Mouse (Mus musculus) kidney, embryonic 16.5 days (tissue): ENCODE data around the gene Dnaic1. TPM values are rescaled to one million over a fixed set of nuclear protein-coding genes. Genes with fewer than 3 reads are reported as not detected.

Experiments
- ATAC-seq: fragments of 200-750 bp; cut with Nextera tagmentation; 2 replicates; pipeline ENCODE4 v1.8.0; 2017; ENCODE audit warnings: moderate TSS enrichment; ENCODE audit not compliant: low FRiP score, low TSS enrichment
- H3K27ac ChIP-seq: fragments of 300-500 bp; sonication (generic); 2 replicates; pipeline ENCODE4 v1.5.1; 2014; ENCODE audit warnings: low read length
- H3K27me3 ChIP-seq: fragments of 300-500 bp; sonication (generic); 2 replicates; pipeline ENCODE4 v1.6.1; 2014; ENCODE audit warnings: low read length, control low read depth, mixed read lengths; ENCODE audit not compliant: insufficient read depth
- H3K36me3 ChIP-seq: fragments of 300-500 bp; sonication (generic); 2 replicates; pipeline ENCODE4 v1.6.1; 2014; ENCODE audit warnings: low read length, control low read depth, mixed read lengths; ENCODE audit not compliant: insufficient read depth
- H3K4me1 ChIP-seq: fragments of 300-500 bp; sonication (generic); 2 replicates; pipeline ENCODE4 v1.6.1; 2014; ENCODE audit warnings: low read length, control low read depth, mixed read lengths; ENCODE audit not compliant: insufficient read depth
- H3K4me2 ChIP-seq: fragments of 300-500 bp; sonication (generic); replicated peaks from 2 replicates; pipeline ENCODE4 v1.6.1; 2014; ENCODE audit warnings: low read depth, low read length
- H3K4me3 ChIP-seq: fragments of 300-500 bp; sonication (generic); 2 replicates; pipeline ENCODE4 v1.5.1; 2014; ENCODE audit warnings: mild to moderate bottlenecking, low read length
- H3K9ac ChIP-seq: fragments of 300-500 bp; sonication (generic); replicated peaks from 2 replicates; pipeline ENCODE4 v1.6.1; 2014; ENCODE audit warnings: low read length
- H3K9me3 ChIP-seq: fragments of 300-500 bp; sonication (generic); 2 replicates; pipeline ENCODE4 v1.6.1; 2016; ENCODE audit warnings: low read length, control low read depth
- WGBS: fragments of 180-500 bp; shearing (Covaris S2); extraction: QIAGEN DNeasy Blood & Tissue Kit; methylation state at CpG from one replicate; pipeline ENCODE4 v1.1.7; 2014; 5-methylcytosine and 5-hydroxymethylcytosine counted together
- polyA plus RNA-seq: library from polyadenylated mRNA; unstranded; fragments of >200 nt; fragmentation: Nextera tagmentation; extraction: Ambion mirVana; gene quantifications from 2 replicates; pipeline ENCODE4 v1.2.1, GENCODE M21; 2015

The Dnaic1 gene
- polyA plus RNA-seq, 1 experiment from 2014 or later = 1.2 TPM

GRCm38 (mm10) chr4:41566123-41566522 is 3.5 kb upstream of the Dnaic1 start:
- no peak overlapping the region for H3K4me3 ChIP-seq
- no peak overlapping the region for H3K9ac ChIP-seq
- WGBS = 6% methylated on average over 3 of the region's 3 CpGs
- ATAC-seq = no peak
- no peak overlapping the region for H3K27ac ChIP-seq
- H3K9me3 ChIP-seq = no peaks in the 10 kb centered on the region
- H3K36me3 ChIP-seq = no peaks in the 10 kb centered on the region
- peaks cover 25% of the 10 kb centered on the region for H3K4me1 ChIP-seq
- peaks cover 9% of the 10 kb centered on the region; the same call in 1 of the 2 replicates for H3K27me3 ChIP-seq
- H3K4me2 ChIP-seq = no peak overlapping the region

- ATAC-seq = no peak
Observed at GRCm38 (mm10) chr4:41568239-41568638, 1.3 kb upstream of the Dnaic1 start.

GRCm38 (mm10) chr4:41568682-41569410 is 729 bp upstream of the Dnaic1 start:
- peaks cover 9% of the 10 kb centered on the region; the same call in 1 of the 2 replicates for H3K27me3 ChIP-seq
- ATAC-seq = peak; percentile 9; the same call in 1 of the 2 replicates
- 1% methylated on average over 57 of the region's 58 CpGs for WGBS
- H3K4me1 ChIP-seq = peaks cover 25% of the 10 kb centered on the region
- H3K4me2 ChIP-seq = peak overlapping the region; percentile 96
- peak overlapping the region; percentile 78 for H3K9ac ChIP-seq
- H3K27ac ChIP-seq = peak overlapping the region; percentile 32
- peak overlapping the region; percentile 80 for H3K4me3 ChIP-seq
- H3K36me3 ChIP-seq = no peaks in the 10 kb centered on the region
- no peaks in the 10 kb centered on the region for H3K9me3 ChIP-seq

More at GRCm38 (mm10) chr4:41568239-41568638, 1.3 kb upstream of the Dnaic1 start:
- Histone ChIP-seq H3K4me2 (peak overlapping the region; percentile 96), H3K27me3 (peaks cover 9% of the 10 kb centered on the region; the same call in 1 of the 2 replicates), H3K4me3 (peak overlapping the region; percentile 80), H3K27ac (peak overlapping the region; percentile 32; the same call in 1 of the 2 replicates), H3K9ac (peak overlapping the region; percentile 78), H3K4me1 (peaks cover 25% of the 10 kb centered on the region), H3K36me3 (no peaks in the 10 kb centered on the region), H3K9me3 (no peaks in the 10 kb centered on the region)
- 5% methylated on average over 19 of the region's 19 CpGs for WGBS

GRCm38 (mm10) chr4:41571490-41571889 is 1.9 kb downstream of the Dnaic1 start:
- ATAC-seq = no peak
- Histone ChIP-seq H3K9me3 (no peaks in the 10 kb centered on the region), H3K4me2 (no peak overlapping the region), H3K27ac (no peak overlapping the region), H3K36me3 (no peaks in the 10 kb centered on the region), H3K4me3 (no peak overlapping the region), H3K4me1 (peaks cover 15% of the 10 kb centered on the region), H3K9ac (no peak overlapping the region), H3K27me3 (peaks cover 9% of the 10 kb centered on the region; the same call in 1 of the 2 replicates)
- 22% methylated on average over 5 of the region's 5 CpGs for WGBS

- Histone ChIP-seq H3K4me3 (no peak overlapping the region), H3K27me3 (no peaks in the 10 kb centered on the region), H3K36me3 (no peaks in the 10 kb centered on the region), H3K9ac (no peak overlapping the region), H3K4me2 (no peak overlapping the region), H3K9me3 (no peaks in the 10 kb centered on the region), H3K4me1 (peaks cover 8% of the 10 kb centered on the region), H3K27ac (no peak overlapping the region)
- 70% methylated on average over 4 of the region's 4 CpGs for WGBS
- no peak for ATAC-seq
Observed at GRCm38 (mm10) chr4:41573492-41573891, 3.9 kb downstream of the Dnaic1 start.

GRCm38 (mm10) chr4:41575914-41576313 is 6.3 kb downstream of the Dnaic1 start:
- Histone ChIP-seq H3K4me2 (no peak overlapping the region), H3K4me3 (no peak overlapping the region), H3K27me3 (no peaks in the 10 kb centered on the region), H3K27ac (no peak overlapping the region), H3K4me1 (no peaks in the 10 kb centered on the region), H3K9me3 (no peaks in the 10 kb centered on the region), H3K36me3 (no peaks in the 10 kb centered on the region), H3K9ac (no peak overlapping the region)
- 53% methylated on average over 6 of the region's 6 CpGs for WGBS
- ATAC-seq = no peak

- no peak overlapping the region for H3K27ac ChIP-seq
- no peaks in the 10 kb centered on the region for H3K36me3 ChIP-seq
- H3K27me3 ChIP-seq = peaks cover 3% of the 10 kb centered on the region; the same call in 1 of the 2 replicates
- no peak overlapping the region for H3K4me3 ChIP-seq
- no peaks in the 10 kb centered on the region for H3K4me1 ChIP-seq
- no peak overlapping the region for H3K4me2 ChIP-seq
- H3K9me3 ChIP-seq = no peaks in the 10 kb centered on the region
- H3K9ac ChIP-seq = no peak overlapping the region
- ATAC-seq = no peak
- WGBS = 83% methylated on average over 7 of the region's 7 CpGs
Observed at GRCm38 (mm10) chr4:41583353-41583752, 13.8 kb downstream of the Dnaic1 start.

GRCm38 (mm10) chr4:41602818-41603217 is 33.2 kb downstream of the Dnaic1 start:
- H3K4me1 ChIP-seq = no peaks in the 10 kb centered on the region
- no peaks in the 10 kb centered on the region for H3K9me3 ChIP-seq
- no peak overlapping the region for H3K27ac ChIP-seq
- no peak overlapping the region for H3K4me3 ChIP-seq
- ATAC-seq = no peak
- 76% methylated on average over 4 of the region's 4 CpGs for WGBS
- H3K9ac ChIP-seq = no peak overlapping the region
- 0 out of 2 replicates have a peak, but pooled peaks cover 4% of the 10 kb centered on the region for H3K27me3 ChIP-seq
- H3K36me3 ChIP-seq = no peaks in the 10 kb centered on the region
- no peak overlapping the region for H3K4me2 ChIP-seq

- Histone ChIP-seq H3K36me3 (no peaks in the 10 kb centered on the region), H3K4me1 (no peaks in the 10 kb centered on the region), H3K9me3 (no peaks in the 10 kb centered on the region), H3K4me2 (no peak overlapping the region), H3K27me3 (0 out of 2 replicates have a peak, but pooled peaks cover 4% of the 10 kb centered on the region), H3K27ac (no peak overlapping the region), H3K4me3 (no peak overlapping the region), H3K9ac (no peak overlapping the region)
- ATAC-seq = no peak
- WGBS = 45% methylated on average over 8 of the region's 8 CpGs
Observed at GRCm38 (mm10) chr4:41604476-41605396, 35.2 kb downstream of the Dnaic1 start.
